Mouse (Mus musculus) cortical plate, adult 2 months (tissue): ENCODE results near the gene Pwp2. TPM values are rescaled to one million over a fixed set of nuclear protein-coding genes. Genes with fewer than 3 reads are reported as not detected.

Experiments used
- H3K27ac ChIP-seq: fragments of 200-500 bp; 2 replicates; pipeline ENCODE4 v1.5.1; 2012; ENCODE audit warnings: low read length, control low read depth, inconsistent platforms; ENCODE audit not compliant: insufficient read depth
- H3K4me1 ChIP-seq: fragments of 200-500 bp; 2 replicates; pipeline ENCODE4 v1.6.1; 2011; ENCODE audit warnings: low read length; ENCODE audit not compliant: control insufficient read depth, insufficient read depth
- H3K4me3 ChIP-seq: fragments of 200-500 bp; 2 replicates; pipeline ENCODE4 v1.5.1; 2011; ENCODE audit warnings: mild to moderate bottlenecking, low read length, control low read depth; ENCODE audit not compliant: insufficient read depth
- CTCF ChIP-seq: fragments of 200-500 bp; IDR thresholded peaks from 2 replicates; pipeline ENCODE4 v1.5.1; 2011; ENCODE audit warnings: mild to moderate bottlenecking, control low read depth, low read length; ENCODE audit not compliant: insufficient read depth; ENCODE audit errors: extremely low read depth
- POLR2A ChIP-seq: fragments of 200-500 bp; IDR thresholded peaks from 2 replicates; pipeline ENCODE4 v1.6.1; 2011; ENCODE audit warnings: mild to moderate bottlenecking, low read length, control low read depth; ENCODE audit not compliant: insufficient read depth; ENCODE audit errors: extremely low read depth
- polyA plus RNA-seq: library from polyadenylated mRNA; depleted of rRNA; stranded (reverse); fragments of >200 nt; gene quantifications from 2 replicates; pipeline ENCODE4 v1.2.3, GENCODE M21; 2012

Gene Pwp2
- polyA plus RNA-seq, 1 experiment: 18.2 TPM

DNA sequence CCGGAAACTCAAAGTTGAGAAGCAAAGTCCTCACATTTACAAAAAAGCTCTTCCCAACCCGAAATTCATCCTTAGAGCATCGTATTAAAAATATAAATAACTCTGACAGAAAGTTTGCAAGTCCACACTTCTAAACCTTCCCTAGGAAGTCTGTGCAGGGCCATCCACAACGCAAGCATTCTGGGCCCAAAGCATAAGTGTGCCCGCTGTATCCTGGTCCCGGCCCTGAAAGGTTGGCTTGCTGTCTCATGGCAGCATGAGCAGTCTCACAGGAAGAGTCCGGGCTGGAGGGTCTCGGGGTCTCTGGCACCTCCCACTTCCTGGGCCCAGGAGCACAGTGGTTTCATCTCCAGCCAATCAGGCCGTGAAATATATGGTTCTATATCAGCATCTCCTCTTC, 13.4 kb downstream of the Pwp2 start:
- TF ChIP-seq CTCF (no peak), POLR2A (no peak)
- Histone ChIP-seq H3K4me3 (no peak overlapping the region), H3K27ac (no peak overlapping the region), H3K4me1 (peaks cover 4% of the 10 kb centered on the region)

DNA sequence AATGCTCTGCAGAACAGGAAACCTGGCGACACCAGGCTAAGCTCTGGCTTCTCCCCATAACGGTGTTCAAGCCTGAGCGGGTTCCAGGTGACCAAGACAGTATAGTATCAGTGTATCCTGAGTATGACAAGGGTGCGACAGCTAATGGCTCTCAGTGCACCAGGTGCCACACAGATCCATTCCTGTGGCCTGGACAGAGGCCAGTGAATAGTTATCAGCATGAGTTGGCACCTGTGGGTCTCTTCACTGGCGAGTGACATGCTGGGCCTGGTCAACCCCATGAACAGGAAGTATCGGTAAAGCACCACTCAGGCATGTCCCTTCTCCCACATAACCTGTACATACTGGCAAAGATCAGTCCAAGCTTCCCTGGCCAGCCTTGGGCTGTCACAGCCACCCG, 13.9 kb downstream of the Pwp2 start:
- Histone ChIP-seq H3K4me1 (peaks cover 4% of the 10 kb centered on the region), H3K4me3 (no peak overlapping the region), H3K27ac (no peak overlapping the region)
- no peak for TF ChIP-seq POLR2A

DNA sequence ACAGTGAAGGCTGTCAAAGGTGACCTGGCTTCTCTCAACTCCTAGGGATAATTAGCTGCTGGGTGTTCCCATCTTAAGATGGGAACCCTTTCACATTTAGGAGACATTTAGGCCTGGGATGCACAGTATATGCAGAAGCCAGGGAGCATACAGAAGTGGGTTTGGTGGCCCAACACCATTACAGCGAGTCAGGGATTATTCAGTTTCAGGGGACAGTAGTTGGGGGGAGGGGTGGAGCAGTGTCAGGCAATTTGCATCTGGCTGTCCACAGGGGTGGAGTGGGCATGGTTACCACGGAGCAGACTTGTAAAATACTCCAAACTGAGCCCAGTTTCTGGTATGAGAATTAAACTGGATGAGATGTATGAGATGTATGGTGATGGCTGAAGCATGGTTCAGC, 14.5 kb downstream of the Pwp2 start:
- TF ChIP-seq CTCF: no peak
- no peak for TF ChIP-seq POLR2A

DNA sequence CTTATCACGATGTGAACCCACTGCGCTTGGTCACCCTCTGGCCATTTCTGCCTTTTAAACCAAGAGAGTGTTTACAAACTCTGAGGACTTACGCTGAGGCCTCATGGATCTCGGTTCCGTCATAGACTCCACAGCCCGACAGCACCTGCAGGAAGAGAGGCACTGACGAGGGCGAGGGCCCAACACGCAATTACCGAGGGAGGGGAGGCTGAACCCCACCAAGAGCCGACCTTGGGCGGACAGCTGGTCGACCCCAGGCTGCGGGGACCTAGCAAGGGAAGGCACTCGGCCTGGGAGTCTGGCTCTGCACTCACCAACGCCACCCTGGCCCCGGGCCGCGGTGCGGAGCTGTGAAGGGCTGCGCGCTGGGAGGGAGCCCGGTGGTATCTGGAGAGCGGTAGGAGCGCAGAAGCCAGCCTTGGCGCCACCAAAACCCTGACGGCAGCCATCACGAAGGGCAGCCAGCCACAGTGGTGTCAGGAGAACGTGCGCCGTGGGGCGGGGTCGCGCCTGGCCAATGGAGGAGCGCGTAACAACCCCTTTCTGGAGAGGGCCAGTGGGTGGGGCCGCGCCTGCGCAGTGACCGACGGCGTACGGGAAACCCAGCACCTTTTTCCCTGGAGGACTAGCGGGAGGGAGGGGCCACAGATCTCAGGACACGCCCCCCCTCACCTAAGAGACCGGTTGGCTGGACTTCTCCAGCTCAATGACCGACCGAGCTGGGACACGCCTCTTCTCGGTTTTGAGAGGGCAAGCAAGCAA, 15.5 kb downstream of the Pwp2 start, which contains the start of gene D10Jhu81e:
D10Jhu81e (minus strand) TSS at position 502 of the 762 bp plus-strand sequence.
- H3K27ac ChIP-seq: peak within 1 kb of the TSS; percentile 52
- H3K4me1 ChIP-seq: peaks cover 4% of the 10 kb centered on the region
- peak within 1 kb of the TSS; percentile 90 for H3K4me3 ChIP-seq
- TF ChIP-seq POLR2A (peak; percentile 86), CTCF (no peak)

More for the DNA sequence above, 14.5 kb downstream of the Pwp2 start:
- 0 out of 2 replicates have a peak overlapping the region, but pooled peaks have one; percentile 5 for H3K27ac ChIP-seq
- H3K4me1 ChIP-seq: peaks cover 4% of the 10 kb centered on the region
- peak overlapping the region; percentile 90; the same call in 1 of the 2 replicates for H3K4me3 ChIP-seq

DNA sequence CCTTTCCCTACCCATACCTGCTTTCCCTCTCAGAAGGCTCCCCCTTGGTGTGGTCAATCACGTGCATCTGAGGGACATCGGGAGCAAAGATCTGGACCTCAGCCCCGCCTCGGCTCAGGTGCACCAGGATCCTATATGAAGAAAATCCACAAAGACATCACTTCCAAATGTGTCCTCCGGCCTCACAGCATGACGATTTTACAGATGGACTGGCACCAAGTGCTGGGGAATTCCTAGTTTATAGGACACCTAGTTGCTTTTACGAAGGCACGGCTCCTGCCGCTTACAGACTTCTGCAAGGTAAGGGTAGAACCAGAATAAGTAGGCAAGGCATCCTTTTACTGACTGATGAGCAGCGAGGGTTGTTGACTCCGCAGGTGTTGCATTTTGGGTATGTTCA, 16.2 kb downstream of the Pwp2 start:
- peak overlapping the region; percentile 90 for H3K4me3 ChIP-seq
- TF ChIP-seq CTCF: no peak
- no peak for TF ChIP-seq POLR2A
- peaks cover 4% of the 10 kb centered on the region for H3K4me1 ChIP-seq
- no peak overlapping the region for H3K27ac ChIP-seq

DNA sequence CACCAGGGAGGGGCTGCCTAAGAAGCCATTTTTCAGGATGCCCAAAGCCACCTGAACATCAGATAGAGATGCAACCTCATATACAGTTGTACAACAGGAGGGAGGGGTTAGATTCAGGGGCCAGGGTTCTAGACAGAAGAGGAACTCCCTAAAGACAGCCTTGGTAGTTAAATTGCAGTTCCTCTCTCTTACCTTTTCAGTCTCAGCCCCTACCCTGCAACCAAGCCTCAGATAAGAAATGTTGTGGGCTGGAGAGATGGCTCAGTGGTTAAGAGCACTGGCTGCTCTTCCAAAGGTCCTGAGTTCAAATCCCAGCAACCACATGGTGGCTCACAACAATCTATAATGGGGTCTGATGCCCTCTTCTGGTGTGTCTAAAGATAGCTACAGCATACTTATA, 17.2 kb downstream of the Pwp2 start:
- Histone ChIP-seq H3K4me3 (no peak overlapping the region), H3K4me1 (peaks cover 4% of the 10 kb centered on the region), H3K27ac (no peak overlapping the region)
- TF ChIP-seq POLR2A (no peak), CTCF (no peak)

DNA sequence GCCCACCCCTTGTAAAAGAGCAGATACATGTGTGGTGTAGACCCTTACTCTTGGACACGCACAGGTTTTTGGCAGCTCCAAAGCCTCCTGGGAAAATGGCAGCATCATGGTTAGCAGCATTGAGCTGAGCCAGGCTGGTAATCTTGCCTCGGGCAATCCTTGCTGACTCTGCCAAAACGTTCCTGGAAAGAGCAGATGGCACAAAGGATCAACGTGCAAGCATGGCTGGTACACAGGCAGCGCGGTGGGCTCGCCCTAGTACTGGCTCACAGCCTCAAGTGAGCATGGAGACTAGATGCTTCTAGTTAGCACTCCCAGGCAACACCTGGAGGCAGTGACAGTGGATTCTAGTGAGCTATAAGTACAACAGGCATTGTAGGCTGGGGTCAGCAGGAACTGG, 17.6 kb downstream of the Pwp2 start:
- Histone ChIP-seq H3K27ac (no peak overlapping the region), H3K4me3 (no peak overlapping the region), H3K4me1 (peaks cover 4% of the 10 kb centered on the region)
- no peak for TF ChIP-seq CTCF
- TF ChIP-seq POLR2A: no peak

DNA sequence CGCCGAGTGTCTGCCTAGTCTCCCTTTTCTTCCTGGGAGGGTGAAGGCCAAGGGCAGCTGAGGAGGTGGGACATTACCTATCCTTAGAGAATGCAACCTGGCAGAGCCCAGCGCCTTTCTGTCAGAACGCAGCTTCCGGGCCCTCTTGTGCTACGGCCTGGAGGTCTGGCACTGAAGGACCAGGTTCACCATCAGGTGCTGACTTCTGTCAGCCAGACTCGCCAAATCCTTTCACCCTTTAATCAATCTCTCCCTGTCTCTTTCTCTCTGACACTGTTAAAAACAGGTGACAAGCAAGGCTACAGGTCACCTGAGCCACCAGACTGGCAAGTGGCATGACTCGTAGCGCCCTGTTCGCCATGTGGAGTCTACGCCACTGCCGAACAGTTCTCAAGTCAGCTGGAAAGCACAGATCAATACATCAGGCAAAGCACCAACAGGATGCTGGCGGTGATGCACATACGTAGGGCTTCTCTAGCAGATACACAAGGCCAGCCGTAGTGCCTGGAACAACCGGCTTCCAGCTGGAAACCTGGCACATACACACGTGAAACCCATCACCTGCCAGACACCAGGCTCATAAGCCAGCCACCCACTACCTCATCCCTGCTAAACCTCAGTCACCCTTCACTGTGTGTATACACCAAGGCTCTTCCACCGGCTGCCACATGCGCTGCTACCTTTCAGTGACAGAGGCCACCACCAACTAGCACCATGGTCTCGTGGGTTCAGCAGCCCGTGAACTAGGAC, 19.5 kb downstream of the Pwp2 start:
- no peak for TF ChIP-seq POLR2A
- no peak overlapping the region for H3K27ac ChIP-seq
- H3K4me1 ChIP-seq: peaks cover 4% of the 10 kb centered on the region
- no peak overlapping the region for H3K4me3 ChIP-seq

DNA sequence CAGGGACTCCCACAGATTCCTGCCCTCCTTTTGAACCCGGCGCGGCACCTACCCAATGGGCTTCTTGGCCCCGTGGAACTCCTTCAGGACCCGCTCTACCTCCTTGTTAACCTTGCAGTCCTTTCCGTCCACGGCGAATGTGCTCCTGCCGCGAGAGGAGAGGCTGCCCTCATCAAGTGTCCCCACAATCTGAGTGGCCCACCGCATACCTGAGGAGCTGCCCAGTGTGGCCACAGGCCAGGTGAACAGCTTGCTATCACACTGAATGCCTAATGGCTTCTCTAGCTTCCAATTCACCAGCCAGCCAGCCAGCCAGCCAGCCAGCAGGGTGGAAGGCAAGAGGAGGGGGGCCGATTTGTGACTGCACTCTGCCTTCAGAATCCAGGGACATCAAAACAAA, 20.2 kb downstream of the Pwp2 start:
- TF ChIP-seq POLR2A: no peak
- no peak for TF ChIP-seq CTCF
- no peak overlapping the region for H3K4me3 ChIP-seq
- peaks cover 4% of the 10 kb centered on the region for H3K4me1 ChIP-seq
- no peak overlapping the region for H3K27ac ChIP-seq

DNA sequence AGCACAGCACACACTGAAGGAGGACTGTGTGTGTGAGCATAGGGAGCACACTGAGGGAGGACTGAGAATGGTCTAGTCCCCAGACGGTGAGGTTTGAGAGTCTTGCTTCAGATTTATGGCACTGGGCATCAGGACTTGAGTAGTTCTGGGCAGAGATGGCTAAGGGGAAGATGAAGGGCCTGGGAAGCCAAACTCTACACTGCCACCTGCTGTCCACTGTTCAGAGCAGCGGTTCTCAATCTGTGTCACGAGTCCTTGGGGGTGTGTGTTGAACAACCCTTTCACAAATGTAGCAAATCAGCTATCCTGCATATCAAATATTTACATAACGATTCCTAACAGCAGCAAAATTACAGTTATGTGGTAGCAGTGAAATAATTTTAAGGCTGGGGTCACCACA, 21.0 kb downstream of the Pwp2 start:
- no peak overlapping the region for H3K4me3 ChIP-seq
- H3K4me1 ChIP-seq: peaks cover 4% of the 10 kb centered on the region
- TF ChIP-seq CTCF: peak; percentile 76
- TF ChIP-seq POLR2A: no peak

More for the DNA sequence above, 21.0 kb downstream of the Pwp2 start:
- no peak overlapping the region for H3K27ac ChIP-seq
